Mouse (Mus musculus): ENCODE measurements around the gene Dpm1. TPM values are rescaled to one million over a fixed set of nuclear protein-coding genes. Genes with fewer than 3 reads are reported as not detected.

Gene Dpm1
- total RNA-seq (2021) (100 to 1,000 TPM; 133 to 138 TPM), polyA plus RNA-seq (2012; rRNA removed) (19.3 and 24.8 TPM in 2 replicates)
- long read RNA-seq, transcript Dpm1-209 (9 exons, 2,293 nt) = major isoform, 49 of 56 reads
- long read RNA-seq, partial matches to known transcripts = 0 of 56 reads
- long read RNA-seq, other reads (novel, unspliced or antisense) = 1 of 56 reads

GRCm38 (mm10) chr2:168230026-168230728 is at the start of gene Dpm1, which contains the start of the genes Gm20716 and Mocs3:
Dpm1 (minus strand) TSS chr2:168230591.
Gm20716 (minus strand) TSS chr2:168230364.
Mocs3 (plus strand) TSS chr2:168230622.
- DNase-seq = peak; percentile 91

- peak; percentile 57 for DNase-seq
Observed at GRCm38 (mm10) chr2:168274374-168274935, 44.1 kb upstream of the Dpm1 start.

GRCm38 (mm10) chr2:168273387-168273786 is 43.0 kb upstream of the Dpm1 start:
- DNase-seq = no peak

- DNase-seq = peak; percentile 24
Observed at GRCm38 (mm10) chr2:168268033-168268432, 37.6 kb upstream of the Dpm1 start.

- no peak for DNase-seq
Observed at GRCm38 (mm10) chr2:168260900-168261299, 30.5 kb upstream of the Dpm1 start.

GRCm38 (mm10) chr2:168260124-168260523 is 29.7 kb upstream of the Dpm1 start:
- no peak for DNase-seq

GRCm38 (mm10) chr2:168259046-168259445 is 28.7 kb upstream of the Dpm1 start:
- DNase-seq = peak; percentile 36

GRCm38 (mm10) chr2:168257188-168257587 is 26.8 kb upstream of the Dpm1 start:
- DNase-seq = no peak

- DNase-seq = no peak
Observed at GRCm38 (mm10) chr2:168256506-168256905, 26.1 kb upstream of the Dpm1 start.

GRCm38 (mm10) chr2:168253822-168254221 is 23.4 kb upstream of the Dpm1 start:
- DNase-seq = no peak

- no peak for DNase-seq
Observed at GRCm38 (mm10) chr2:168252639-168253292, 22.4 kb upstream of the Dpm1 start.

- DNase-seq = peak; percentile 80
Observed at GRCm38 (mm10) chr2:168250270-168250669, 19.9 kb upstream of the Dpm1 start.

GRCm38 (mm10) chr2:168248856-168249245 is 18.5 kb upstream of the Dpm1 start:
- no peak for DNase-seq

GRCm38 (mm10) chr2:168248167-168248855 is 17.9 kb upstream of the Dpm1 start:
- no peak for DNase-seq

- no peak for DNase-seq
Observed at GRCm38 (mm10) chr2:168245571-168245970, 15.2 kb upstream of the Dpm1 start.

- no peak for DNase-seq
Observed at GRCm38 (mm10) chr2:168243278-168243677, 12.9 kb upstream of the Dpm1 start.

- DNase-seq = no peak
Observed at GRCm38 (mm10) chr2:168242841-168243240, 12.4 kb upstream of the Dpm1 start.

GRCm38 (mm10) chr2:168238335-168238734 is 7.9 kb upstream of the Dpm1 start:
- DNase-seq = no peak

- no peak for DNase-seq
Observed at GRCm38 (mm10) chr2:168233286-168233685, 2.9 kb upstream of the Dpm1 start.

GRCm38 (mm10) chr2:168231471-168231829 is 1.1 kb upstream of the Dpm1 start:
- no peak for DNase-seq

GRCm38 (mm10) chr2:168230773-168231470 is 531 bp upstream of the Dpm1 start:
- DNase-seq = no peak

Data from adrenal gland, adult 2 months (tissue).